Mouse (Mus musculus): ENCODE measurements at regions not wholly inside any gene's neighbourhood (a gene's known extent, or its start where the extent isn't known, plus 50 kb on each side); places are given as distances from the start of the nearest gene placed in this dataset.

DNA sequence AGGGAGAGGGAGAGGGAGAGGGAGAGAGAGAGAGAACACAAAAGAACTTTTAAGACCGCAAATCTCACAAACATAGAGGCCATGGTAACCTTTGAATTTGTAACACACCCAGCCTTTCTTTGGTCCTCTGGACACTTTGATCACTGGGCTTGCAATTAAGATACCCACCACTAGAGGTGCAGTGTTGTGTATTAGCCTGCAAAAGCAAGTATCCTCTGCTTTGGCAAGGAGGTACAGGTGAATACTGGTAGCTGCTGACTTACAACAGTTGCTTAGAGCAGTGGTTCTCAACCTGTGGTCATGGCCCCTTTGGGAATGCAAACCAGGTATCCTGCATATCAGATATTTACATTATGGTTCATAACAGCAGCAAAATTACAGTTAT is 90.3 kb upstream of the Map1b start:
- Histone ChIP-seq H3K36me3 (ENCODE audit: insufficient read depth, low read length) (no peaks in the 10 kb centered on the region), H3K4me3 (replicated peaks; ENCODE audit: low read depth, low read length) (no peak overlapping the region), H3K9ac (ENCODE audit: low read depth, low read length) (no peak overlapping the region), H3K4me1 (replicated peaks; ENCODE audit: insufficient read depth, low read length) (no peaks in the 10 kb centered on the region), H3K4me2 (ENCODE audit: low read length) (no peak overlapping the region), H3K9me3 (replicated peaks; ENCODE audit: low read length) (no peaks in the 10 kb centered on the region), H3K27me3 (ENCODE audit: insufficient read depth, low read length) (no peaks in the 10 kb centered on the region), H3K27ac (no peak overlapping the region)
- peak; percentile 43; the same call in 1 of the 2 replicates for TF ChIP-seq CTCF (IDR thresholded peaks at IDR 0.05; ENCODE audit: low read depth)
- DNase-seq (ENCODE audit: low spot score) (no peak), ATAC-seq (replicated peaks; ENCODE audit: low FRiP score, low read depth) (no peak)
- 74% methylated on average over 1 of the region's 1 CpGs for WGBS

DNA sequence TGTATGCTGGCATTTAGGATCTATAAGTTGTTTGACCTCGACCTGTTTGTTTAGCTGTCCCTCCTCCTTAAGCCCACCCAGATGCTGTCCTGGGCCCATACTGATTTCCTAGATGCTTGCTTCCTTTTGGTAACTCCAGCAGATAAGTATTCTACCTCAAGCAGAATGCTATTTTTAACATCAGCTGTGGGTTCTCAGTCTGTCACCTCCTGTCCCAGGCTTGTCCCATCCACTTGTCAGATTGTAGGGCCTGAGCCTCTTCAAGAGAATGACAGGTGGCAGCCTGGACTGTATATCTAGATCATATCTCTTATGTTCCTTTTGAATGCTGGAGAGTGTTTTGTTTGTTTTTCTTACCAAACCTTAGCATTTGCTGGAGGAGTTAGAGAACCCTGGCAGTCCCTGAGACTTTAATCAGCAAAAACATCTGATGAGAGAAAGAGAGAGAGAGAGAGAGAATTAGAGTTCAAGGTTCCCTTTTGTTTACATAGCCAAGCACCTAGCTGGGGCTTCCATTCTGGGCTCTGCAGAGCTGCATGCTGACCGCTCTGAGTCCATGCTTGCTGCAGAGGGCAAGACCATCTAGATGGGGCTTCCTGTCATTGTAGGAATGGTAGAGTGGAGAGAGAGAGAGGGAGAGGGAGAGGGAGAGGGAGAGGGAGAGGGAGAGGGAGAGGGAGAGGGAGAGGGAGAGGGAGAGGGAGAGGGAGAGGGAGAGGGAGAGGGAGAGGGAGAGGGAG is 89.7 kb upstream of the Map1b start:
- Histone ChIP-seq H3K4me3 (replicated peaks; ENCODE audit: low read depth, low read length) (no peak overlapping the region), H3K9me3 (replicated peaks; ENCODE audit: low read length) (no peaks in the 10 kb centered on the region), H3K4me1 (replicated peaks; ENCODE audit: insufficient read depth, low read length) (no peaks in the 10 kb centered on the region), H3K4me2 (ENCODE audit: low read length) (no peak overlapping the region), H3K27me3 (ENCODE audit: insufficient read depth, low read length) (no peaks in the 10 kb centered on the region), H3K9ac (ENCODE audit: low read depth, low read length) (no peak overlapping the region), H3K36me3 (ENCODE audit: insufficient read depth, low read length) (no peaks in the 10 kb centered on the region), H3K27ac (no peak overlapping the region)
- no peak for TF ChIP-seq CTCF (IDR thresholded peaks at IDR 0.05; ENCODE audit: low read depth)
- DNase-seq (ENCODE audit: low spot score) = no peak
- ATAC-seq (replicated peaks; ENCODE audit: low FRiP score, low read depth) = no peak
- 67% methylated on average over 2 of the region's 2 CpGs for WGBS

DNA sequence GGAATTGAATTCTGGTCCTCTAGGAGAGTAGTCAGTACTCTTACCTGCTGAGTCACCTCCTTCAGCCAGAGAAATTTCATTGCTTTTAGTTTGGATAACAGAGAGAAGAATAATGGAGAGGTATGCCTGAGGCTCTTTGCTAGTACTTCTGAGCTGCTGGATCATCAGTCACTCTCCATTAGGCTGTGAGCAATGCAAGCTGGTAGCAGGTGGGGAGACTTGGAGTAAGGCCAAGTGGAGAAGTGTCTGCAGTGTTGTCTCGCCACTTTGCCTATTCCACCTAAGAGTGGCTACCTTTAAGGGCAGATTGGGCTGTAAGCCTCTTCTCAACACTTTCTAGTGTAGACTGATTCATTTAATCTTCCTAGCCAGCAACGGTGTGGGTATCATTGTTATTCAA is 81.6 kb upstream of the Map1b start:
- Histone ChIP-seq H3K27me3 (ENCODE audit: insufficient read depth, low read length) (no peaks in the 10 kb centered on the region), H3K9me3 (replicated peaks; ENCODE audit: low read length) (no peaks in the 10 kb centered on the region), H3K4me1 (replicated peaks; ENCODE audit: insufficient read depth, low read length) (no peaks in the 10 kb centered on the region), H3K27ac (no peak overlapping the region), H3K4me3 (replicated peaks; ENCODE audit: low read depth, low read length) (no peak overlapping the region), H3K9ac (ENCODE audit: low read depth, low read length) (no peak overlapping the region), H3K4me2 (ENCODE audit: low read length) (no peak overlapping the region), H3K36me3 (ENCODE audit: insufficient read depth, low read length) (no peaks in the 10 kb centered on the region)
- ATAC-seq (replicated peaks; ENCODE audit: low FRiP score, low read depth) = no peak
- no peak for DNase-seq (ENCODE audit: low spot score)
- TF ChIP-seq CTCF (IDR thresholded peaks at IDR 0.05; ENCODE audit: low read depth) = no peak
- 71% methylated on average over 2 of the region's 2 CpGs for WGBS

DNA sequence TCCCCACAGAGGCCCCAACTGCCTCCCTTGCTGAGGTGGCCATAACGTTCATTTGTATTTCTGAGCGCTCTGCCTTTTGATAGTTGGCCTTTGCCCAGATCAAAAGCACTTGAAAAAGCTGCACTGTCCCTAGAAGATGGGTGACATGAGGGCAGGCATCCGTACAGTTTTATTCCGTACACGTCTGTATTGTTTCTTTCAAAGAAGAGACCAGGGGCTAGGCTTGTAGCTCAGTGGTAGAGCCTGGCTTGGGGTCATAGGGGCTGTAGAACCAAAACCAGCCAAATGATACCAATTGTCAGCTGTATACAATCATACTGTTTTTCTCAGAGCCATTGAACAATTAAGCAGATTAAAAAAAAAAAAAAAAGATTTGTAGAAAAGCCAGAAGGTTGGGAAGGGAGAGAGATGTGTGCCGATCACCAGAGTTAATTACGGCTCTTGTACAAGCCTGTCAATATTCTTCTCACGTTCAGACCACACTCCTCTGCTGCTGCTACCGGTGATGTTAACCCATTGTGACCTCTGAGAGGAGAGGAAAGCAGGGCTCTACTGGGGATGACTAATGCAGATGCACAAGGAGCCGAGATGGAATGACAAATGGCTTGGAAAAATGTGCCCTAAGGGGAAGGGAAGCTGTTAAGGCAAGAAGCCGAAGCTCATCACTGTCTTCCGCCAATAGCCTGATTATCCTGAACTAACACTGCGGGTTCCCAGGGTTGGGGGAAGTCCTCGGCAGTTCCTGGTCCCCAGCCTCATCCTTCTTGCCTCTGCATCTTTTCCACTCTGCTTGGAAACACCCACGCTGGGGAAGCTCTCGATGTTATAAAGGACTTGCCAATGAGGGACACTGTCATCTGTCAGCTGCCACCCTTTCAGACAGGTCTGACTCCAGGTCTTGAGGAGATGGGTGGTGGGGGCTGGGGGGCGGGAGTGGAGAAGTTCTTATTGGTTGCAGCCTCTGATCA is 77.8 kb upstream of the Map1b start:
- no peak for DNase-seq (ENCODE audit: low spot score)
- H3K9ac ChIP-seq (ENCODE audit: low read depth, low read length) = no peak overlapping the region
- H3K27ac ChIP-seq = no peak overlapping the region
- no peaks in the 10 kb centered on the region for H3K9me3 ChIP-seq (replicated peaks; ENCODE audit: low read length)
- no peak for ATAC-seq (replicated peaks; ENCODE audit: low FRiP score, low read depth)
- WGBS = 45% methylated on average over 17 of the region's 17 CpGs
- H3K36me3 ChIP-seq (ENCODE audit: insufficient read depth, low read length) = no peaks in the 10 kb centered on the region
- no peak for TF ChIP-seq CTCF (IDR thresholded peaks at IDR 0.05; ENCODE audit: low read depth)
- H3K4me2 ChIP-seq (ENCODE audit: low read length) = no peak overlapping the region
- no peak overlapping the region for H3K4me3 ChIP-seq (replicated peaks; ENCODE audit: low read depth, low read length)
- H3K27me3 ChIP-seq (ENCODE audit: insufficient read depth, low read length) = no peaks in the 10 kb centered on the region
- no peaks in the 10 kb centered on the region for H3K4me1 ChIP-seq (replicated peaks; ENCODE audit: insufficient read depth, low read length)

DNA sequence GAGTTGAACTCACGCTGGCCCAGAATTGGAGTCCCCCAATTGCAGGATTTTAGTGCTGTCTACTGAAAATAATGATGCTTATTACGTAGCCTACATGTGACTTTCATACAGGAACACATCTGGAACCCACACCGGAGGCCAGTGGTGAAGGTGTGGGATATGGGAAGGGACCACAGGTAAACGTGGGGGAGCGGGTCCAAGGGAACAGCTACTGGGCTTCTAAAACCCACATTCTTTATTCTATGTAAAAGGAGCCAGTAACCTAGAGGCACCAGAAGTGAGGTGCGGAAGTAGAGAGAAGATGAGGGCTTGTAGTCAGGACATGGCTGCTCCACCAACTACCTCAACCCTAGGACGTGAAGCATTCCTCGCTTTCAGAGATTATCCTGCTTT is 76.9 kb upstream of the Map1b start:
- TF ChIP-seq CTCF (IDR thresholded peaks at IDR 0.05; ENCODE audit: low read depth) = no peak
- Histone ChIP-seq H3K27ac (no peak overlapping the region), H3K9ac (ENCODE audit: low read depth, low read length) (no peak overlapping the region), H3K9me3 (replicated peaks; ENCODE audit: low read length) (no peaks in the 10 kb centered on the region), H3K36me3 (ENCODE audit: insufficient read depth, low read length) (no peaks in the 10 kb centered on the region), H3K27me3 (ENCODE audit: insufficient read depth, low read length) (no peaks in the 10 kb centered on the region), H3K4me3 (replicated peaks; ENCODE audit: low read depth, low read length) (no peak overlapping the region), H3K4me2 (ENCODE audit: low read length) (no peak overlapping the region), H3K4me1 (replicated peaks; ENCODE audit: insufficient read depth, low read length) (no peaks in the 10 kb centered on the region)
- DNase-seq (ENCODE audit: low spot score) (no peak), ATAC-seq (replicated peaks; ENCODE audit: low FRiP score, low read depth) (no peak)
- 61% methylated on average over 8 of the region's 8 CpGs for whole genome bisulfite sequencing

DNA sequence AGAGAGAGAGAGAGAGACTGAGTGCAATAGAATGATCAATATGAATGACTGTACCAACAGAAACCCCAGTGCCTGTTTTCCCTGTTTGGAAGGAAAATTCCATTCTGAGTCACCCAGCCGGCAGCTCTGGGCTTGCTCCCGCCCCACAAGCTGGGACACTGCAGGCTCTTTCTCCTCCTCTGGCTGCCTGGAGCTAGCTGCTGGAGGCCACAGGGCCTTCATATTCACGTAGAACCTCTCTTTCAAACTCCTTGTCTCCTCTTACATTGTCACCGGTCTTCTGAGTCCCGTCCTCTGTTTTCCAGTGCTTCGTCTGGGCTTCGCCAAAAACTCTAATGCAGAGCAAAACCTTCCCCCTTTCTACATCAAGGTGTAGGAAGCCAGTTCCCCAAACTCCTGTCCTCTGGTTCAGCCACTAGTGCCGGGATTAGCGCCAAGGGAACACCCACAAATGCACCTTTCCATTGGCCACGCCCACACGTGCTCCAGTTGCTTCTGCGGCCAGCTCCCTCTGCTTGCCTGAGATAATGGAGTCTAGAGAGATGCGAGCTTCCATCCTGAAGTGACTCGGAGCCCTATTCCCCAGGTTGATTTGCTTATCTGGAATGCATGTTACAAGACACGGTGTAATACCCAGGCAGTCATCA is 76.4 kb upstream of the Map1b start:
- H3K4me3 ChIP-seq (replicated peaks; ENCODE audit: low read depth, low read length) = no peak overlapping the region
- H3K36me3 ChIP-seq (ENCODE audit: insufficient read depth, low read length) = no peaks in the 10 kb centered on the region
- H3K27me3 ChIP-seq (ENCODE audit: insufficient read depth, low read length) = no peaks in the 10 kb centered on the region
- no peak for TF ChIP-seq CTCF (IDR thresholded peaks at IDR 0.05; ENCODE audit: low read depth)
- no peaks in the 10 kb centered on the region for H3K9me3 ChIP-seq (replicated peaks; ENCODE audit: low read length)
- no peak overlapping the region for H3K9ac ChIP-seq (ENCODE audit: low read depth, low read length)
- no peak for ATAC-seq (replicated peaks; ENCODE audit: low FRiP score, low read depth)
- H3K27ac ChIP-seq = no peak overlapping the region
- WGBS = 11% methylated on average over 15 of the region's 15 CpGs
- DNase-seq (ENCODE audit: low spot score) = peak; percentile 14
- no peaks in the 10 kb centered on the region for H3K4me1 ChIP-seq (replicated peaks; ENCODE audit: insufficient read depth, low read length)
- peak overlapping the region; percentile 2; the same call in 1 of the 2 replicates for H3K4me2 ChIP-seq (ENCODE audit: low read length)

Data from kidney, postnatal 0 days (tissue).